Mouse (Mus musculus): ENCODE results near the gene Foxk2. TPM values are rescaled to one million over a fixed set of nuclear protein-coding genes. Genes with fewer than 3 reads are reported as not detected.

The Foxk2 gene
- total RNA-seq (2021) = 10 to 100 TPM; 19.9 to 23.7 TPM
- long read RNA-seq, experiment 1, full-length matches to known transcripts = 2 of 12 reads
- long read RNA-seq, experiment 1, partial matches to known transcripts = 4 of 12 reads
- long read RNA-seq, experiment 1, other reads (novel, unspliced or antisense) = 6 of 12 reads
- long read RNA-seq, experiment 2, full-length matches to known transcripts = 4 of 16 reads
- long read RNA-seq, experiment 2, partial matches to known transcripts = 3 of 16 reads
- long read RNA-seq, experiment 2, other reads (novel, unspliced or antisense) = 9 of 16 reads

DNA sequence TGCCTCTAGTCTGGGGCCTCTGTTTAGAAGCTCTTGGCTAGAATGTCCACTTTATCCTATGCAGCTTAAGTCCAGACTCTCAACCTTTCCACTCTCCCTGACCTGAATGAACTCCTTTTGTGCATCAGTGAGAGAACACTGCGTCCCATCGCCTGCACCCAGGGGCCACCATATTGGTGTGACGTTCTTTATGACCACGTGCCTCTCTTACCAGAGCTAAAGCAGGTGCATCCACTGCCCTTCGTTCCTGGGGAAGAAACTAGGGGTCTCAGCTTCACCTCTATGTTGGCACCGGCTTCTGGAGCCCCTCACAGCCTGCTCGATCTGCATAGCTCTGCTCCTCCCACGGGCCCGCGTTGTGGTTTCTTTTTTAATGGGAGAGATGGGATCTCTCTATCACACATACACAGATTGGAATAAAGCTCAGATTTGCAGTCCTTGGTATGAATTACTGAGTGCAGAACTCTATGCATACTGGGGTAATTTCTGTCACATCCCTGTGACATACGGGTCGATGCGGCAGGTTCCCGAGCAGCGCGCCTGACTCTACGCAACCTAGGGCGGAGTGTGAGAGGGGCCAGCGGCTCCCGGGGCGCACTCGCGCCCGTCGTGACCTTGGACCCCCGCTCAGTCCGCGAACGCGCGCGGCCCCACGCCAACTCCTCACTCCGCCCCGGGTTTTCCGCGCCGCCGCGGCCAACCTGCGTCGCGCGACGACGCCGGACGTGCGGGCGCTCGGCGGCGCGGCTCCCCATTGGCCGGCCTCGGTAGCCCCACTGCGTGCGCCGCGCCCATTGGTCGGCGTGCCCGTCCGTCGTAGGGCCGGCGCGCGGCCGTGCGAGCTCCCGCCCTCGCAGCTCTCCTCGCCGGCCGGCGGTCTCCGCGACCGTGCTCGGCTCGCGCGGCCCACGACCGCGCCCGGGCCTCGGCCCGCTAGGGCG is at the start of gene Foxk2:
Gene Foxk2, plus strand, starts transcription at position 831 of the 941 bp plus-strand sequence.
- peak; percentile 97 for DNase-seq
- intact Hi-C loops (cut with DNase I) = loop anchor here (2.0 to 5.0 kb wide), 2 partner anchors 55 to 88 kb away; partner anchors contain the start of genes Hexdc and Ogfod3

DNA sequence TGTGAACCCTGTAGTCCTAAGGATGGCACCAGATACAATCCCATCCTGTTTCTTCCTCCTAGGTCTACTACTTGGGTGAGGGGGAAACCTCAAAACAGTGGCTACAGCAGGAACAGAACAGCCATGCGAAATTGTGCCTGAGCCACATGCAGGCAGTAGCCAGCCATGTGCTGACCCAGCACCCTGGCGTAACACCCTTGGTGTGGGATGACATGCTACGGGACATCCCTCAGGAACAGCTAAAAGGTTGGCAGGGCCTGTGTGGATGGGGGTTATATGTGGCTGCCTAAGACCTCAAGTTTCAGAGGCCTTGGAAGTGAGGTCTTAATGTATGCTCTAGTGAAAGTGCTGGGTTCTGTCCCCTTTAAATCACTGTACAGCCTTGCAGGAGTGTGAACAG is 43.0 kb upstream of the Foxk2 start:
- DNase-seq = no peak
- intact Hi-C loops (cut with DNase I) = no loop called here

DNA sequence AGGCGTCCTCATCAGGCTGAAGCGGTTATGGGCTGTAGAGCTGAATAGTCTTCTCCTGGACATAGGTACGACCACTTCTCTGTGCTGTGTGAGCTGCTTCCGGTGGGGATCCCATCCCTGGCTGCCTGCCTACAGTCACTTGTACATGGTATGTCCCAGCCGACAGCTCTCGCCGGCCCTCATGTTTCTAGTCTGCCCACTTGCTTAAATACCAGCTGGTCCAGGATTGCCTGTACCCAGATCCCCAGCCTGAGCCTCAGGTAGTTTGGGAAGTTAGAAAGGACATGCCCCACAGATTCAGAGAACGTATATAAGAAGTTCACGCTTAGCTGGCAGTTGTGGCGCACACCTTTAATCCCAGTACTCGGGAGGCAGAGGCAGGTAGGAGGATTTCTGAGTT is 40.0 kb upstream of the Foxk2 start:
- no peak for DNase-seq
- intact Hi-C loops (cut with DNase I) = no loop called here

DNA sequence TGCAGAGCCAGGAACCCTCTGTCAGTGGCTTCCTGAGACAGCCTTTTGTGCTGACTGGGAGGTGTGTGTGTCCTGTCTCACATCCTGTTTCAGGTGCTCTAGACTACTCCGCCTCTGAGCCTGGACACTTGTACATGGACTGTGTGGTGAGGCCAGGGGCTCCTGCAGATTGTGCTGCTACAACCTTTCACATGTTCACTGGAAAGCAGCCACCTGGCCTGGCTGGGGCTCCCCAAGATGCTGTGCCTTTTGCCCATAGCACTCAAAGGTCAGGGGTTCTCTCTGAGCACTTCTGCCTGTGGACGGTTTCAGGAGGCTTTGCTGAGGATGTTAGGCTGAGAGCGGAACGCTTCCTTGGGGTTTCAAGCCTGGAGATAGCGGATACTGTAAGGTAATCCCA is 39.0 kb upstream of the Foxk2 start:
- DNase-seq = no peak
- intact Hi-C loops (cut with DNase I) = no loop called here

GRCm38 (mm10) chr11:121221321-121222010 is 38.3 kb upstream of the Foxk2 start:
- peak in 1 of 2 experiments; percentile 34 for DNase-seq
- intact Hi-C loops (cut with DNase I) = no loop called here

GRCm38 (mm10) chr11:121228129-121229017 is 31.4 kb upstream of the Foxk2 start:
- DNase-seq = no peak
- intact Hi-C loops (cut with DNase I) = no loop called here

GRCm38 (mm10) chr11:121229018-121229439 is 30.8 kb upstream of the Foxk2 start, which contains the start of gene Cybc1:
TSS of gene Cybc1 (minus strand) at chr11:121229322.
- intact Hi-C loops (cut with DNase I) = no loop called here
- DNase-seq = peak; percentile 70 to 71

GRCm38 (mm10) chr11:121231191-121231590 is 28.6 kb upstream of the Foxk2 start:
- intact Hi-C loops (cut with DNase I) = no loop called here

DNA sequence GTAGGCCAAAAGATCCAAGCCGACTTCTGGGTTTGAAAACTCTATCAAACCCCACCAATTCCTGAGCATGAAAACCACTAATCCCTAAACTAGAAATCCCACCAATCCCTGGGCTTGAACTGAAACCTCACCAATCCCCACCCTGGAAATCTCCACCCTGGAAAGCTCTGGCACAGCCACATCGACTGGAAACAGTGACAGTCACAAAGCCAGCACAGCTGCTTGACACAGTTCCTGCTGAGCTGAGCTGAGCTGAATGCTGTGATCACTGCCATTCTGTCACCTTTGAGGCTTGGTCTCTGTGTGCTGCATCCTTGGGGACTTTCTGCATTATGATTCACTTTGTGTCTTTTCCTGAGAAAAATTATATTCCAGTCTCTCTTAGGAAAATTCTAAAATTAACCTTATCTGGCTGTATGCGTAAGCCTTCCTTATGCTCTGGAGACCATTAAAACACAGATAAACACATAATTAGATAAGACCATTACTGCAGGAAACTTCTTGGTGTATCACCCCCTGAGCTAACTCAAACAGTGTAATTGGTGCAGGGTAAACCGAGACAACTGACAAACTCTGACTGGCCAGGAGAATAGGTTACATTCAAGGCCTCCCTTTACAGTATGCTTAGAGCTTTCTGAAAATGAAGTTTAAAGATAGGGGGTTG is 28.0 kb upstream of the Foxk2 start:
- intact Hi-C loops (cut with DNase I) = no loop called here
- DNase-seq = peak; percentile 34 to 49

More at GRCm38 (mm10) chr11:121231191-121231590, 28.6 kb upstream of the Foxk2 start:
- no peak for DNase-seq

- intact Hi-C loops (cut with DNase I) = no loop called here
- DNase-seq = no peak
These were observed 27.1 kb upstream of the Foxk2 start for GRCm38 (mm10) chr11:121232706-121233105.

DNA sequence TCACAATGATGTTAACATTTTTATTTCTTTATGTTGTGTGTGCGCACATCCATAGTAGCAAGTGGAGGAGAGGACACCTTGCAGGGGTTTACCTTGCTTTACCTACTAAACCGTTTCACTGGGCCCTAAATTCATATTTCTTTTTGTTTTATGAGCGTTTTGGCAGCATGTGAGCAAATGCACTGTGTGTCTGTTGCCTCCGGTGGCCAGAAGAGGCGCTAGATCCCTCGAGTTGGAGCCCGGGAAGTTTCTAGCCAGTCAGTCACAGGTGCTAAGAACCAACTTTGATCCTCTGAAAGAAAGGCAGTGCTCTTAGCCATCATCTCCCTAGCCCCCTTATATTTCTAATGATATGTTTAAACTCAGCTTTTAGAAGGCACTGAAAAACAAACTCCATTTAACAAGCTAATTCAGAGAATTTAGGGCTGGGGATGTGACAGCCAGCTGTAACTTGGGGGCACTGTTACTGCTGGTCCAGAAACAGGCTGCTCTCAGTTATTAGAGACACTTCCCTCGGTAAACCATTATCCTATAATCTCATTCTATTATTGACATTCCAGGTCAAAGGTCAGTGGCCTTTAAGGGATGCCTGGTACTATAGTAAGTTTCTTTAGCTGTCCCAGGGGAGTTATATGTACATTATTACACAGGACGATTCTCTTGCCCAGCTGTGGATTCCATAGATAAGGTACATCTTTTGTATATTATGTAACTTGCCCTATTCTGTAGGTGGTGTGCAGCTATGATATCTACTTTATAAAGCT is 24.1 kb upstream of the Foxk2 start:
- intact Hi-C loops (cut with DNase I) = loop anchor here (2.0 to 5.0 kb wide), 2 partner anchors 31 to 52 kb away; partner anchors contain the start of genes Hexdc and Ogfod3
- peak; percentile 24 to 51 for DNase-seq

- peak; percentile 96 for DNase-seq
- intact Hi-C loops (cut with DNase I) = loop anchor here (2.0 to 5.0 kb wide), 2 partner anchors 32 to 51 kb away; partner anchors contain the start of genes Hexdc and Ogfod3
These were observed 23.0 kb upstream of the Foxk2 start, which contains the start of gene Narf for GRCm38 (mm10) chr11:121236564-121237344. TSS of gene Narf (plus strand) at chr11:121237253.

DNA sequence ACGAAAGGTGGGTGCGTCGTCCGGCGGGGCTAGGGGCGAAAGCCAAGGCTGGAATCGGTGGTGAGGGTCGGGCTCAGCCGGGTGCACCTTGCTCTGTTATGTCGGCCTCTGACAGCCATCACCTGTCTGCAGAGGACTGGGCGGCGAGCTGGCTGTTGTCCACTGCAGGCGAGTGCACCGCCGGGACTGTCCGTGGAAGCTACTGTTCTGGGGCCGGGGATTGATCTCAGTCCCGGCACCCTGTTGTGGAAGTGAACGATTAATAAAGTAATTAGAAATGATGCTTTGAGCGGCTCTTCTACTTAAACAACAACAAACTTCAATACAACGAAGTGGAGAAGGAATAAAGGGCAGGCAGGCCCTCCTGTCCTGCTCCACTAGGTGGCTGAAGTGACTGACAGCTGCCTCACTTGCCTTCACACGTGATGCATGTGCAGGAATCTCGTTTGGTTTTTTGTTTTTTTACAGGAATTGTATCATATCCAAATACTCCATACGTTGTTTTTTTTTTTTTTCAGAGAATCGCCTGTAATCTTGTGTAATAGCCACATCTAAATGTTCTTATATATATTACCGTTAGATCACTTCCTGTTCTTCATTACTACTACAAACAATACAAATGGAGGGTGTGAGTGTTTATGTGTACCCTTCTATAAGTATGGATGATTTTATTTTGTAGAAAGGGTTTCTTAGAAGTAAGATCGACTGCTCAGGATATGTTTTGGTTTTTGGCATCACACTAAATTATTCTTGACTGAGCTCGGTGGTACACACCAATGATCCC is 22.3 kb upstream of the Foxk2 start:
- DNase-seq = no peak
- intact Hi-C loops (cut with DNase I) = loop anchor here (2.0 to 5.0 kb wide), 2 partner anchors 33 to 50 kb away; partner anchors contain the start of genes Hexdc and Ogfod3

DNA sequence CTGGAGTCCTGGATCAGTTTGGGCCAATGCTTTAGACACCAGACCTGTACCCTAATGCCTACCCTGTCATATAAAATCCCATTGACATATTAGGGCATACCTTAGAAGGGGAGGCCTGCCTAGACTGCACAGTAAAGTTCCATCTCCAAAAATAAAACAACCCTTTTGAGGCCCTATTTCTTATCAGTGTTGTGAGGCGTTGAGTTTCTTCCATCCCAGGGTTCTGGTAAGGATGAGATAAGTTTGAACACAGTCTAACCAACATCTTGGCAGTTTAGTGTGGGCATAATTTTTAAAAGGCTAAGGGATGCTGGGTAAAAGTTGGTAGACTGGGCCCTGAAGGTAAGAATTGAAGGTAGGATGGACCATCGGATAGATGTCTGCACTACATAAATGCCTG is 20.1 kb upstream of the Foxk2 start:
- no peak for DNase-seq
- intact Hi-C loops (cut with DNase I) = loop anchor here (5.0 kb wide), 1 partner anchor 48 kb away; no protein-coding TSS in a partner anchor

DNA sequence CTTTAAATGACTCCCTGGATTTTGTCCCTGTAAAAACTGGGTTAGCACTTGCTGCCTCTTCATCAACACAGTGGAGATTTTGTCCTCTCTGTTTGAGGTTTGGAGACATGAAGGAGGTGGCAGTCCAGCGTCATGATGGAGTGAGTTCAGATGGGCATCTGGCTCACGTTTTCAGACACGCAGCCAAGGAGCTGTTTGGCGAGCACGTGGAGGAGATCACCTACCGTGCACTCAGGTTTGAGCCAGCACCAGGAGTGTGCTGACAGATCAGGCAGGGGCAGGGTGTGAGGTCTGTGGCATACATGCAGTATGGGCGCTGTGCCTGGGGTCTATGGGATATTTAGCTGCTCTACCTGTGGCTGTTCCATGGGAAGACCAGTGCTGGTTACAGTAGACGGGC is 9.6 kb upstream of the Foxk2 start:
- DNase-seq = no peak
- intact Hi-C loops (cut with DNase I) = no loop called here

GRCm38 (mm10) chr11:121260211-121260906 is 569 bp downstream of the Foxk2 start:
- peak; percentile 17 to 54 for DNase-seq
- intact Hi-C loops (cut with DNase I) = loop anchor here (5.0 kb wide), 1 partner anchor 87 kb away; no protein-coding TSS in a partner anchor
